Mouse (Mus musculus) adrenal gland, postnatal 25 days (tissue): ENCODE data around the gene Lrrc4. TPM values are rescaled to one million over a fixed set of nuclear protein-coding genes. Genes with fewer than 3 reads are reported as not detected.
A peak's percentile ranks its signal among the peaks of the same experiment; 100 is the strongest.

Experiments
- DNase-seq: peaks from one replicate; pipeline ENCODE4 v3.0.0; 2021; ENCODE audit warnings: mixed read lengths
- total RNA-seq: library from RNA; stranded (reverse); gene quantifications from 2 replicates; pipeline ENCODE4 v1.2.3, GENCODE M21; 2021

Gene Lrrc4
- total RNA-seq, 1 experiment from 2014 or later = 3.5 TPM

GRCm38 (mm10) chr6:28825894-28826293 lies 5.7 kb downstream of the Lrrc4 start:
- DNase-seq = no peak

GRCm38 (mm10) chr6:28823802-28824201 lies 7.7 kb downstream of the Lrrc4 start:
- peak; percentile 70 for DNase-seq

- no peak for DNase-seq
Measured at GRCm38 (mm10) chr6:28823375-28823774, 8.2 kb downstream of the Lrrc4 start.

DNA sequence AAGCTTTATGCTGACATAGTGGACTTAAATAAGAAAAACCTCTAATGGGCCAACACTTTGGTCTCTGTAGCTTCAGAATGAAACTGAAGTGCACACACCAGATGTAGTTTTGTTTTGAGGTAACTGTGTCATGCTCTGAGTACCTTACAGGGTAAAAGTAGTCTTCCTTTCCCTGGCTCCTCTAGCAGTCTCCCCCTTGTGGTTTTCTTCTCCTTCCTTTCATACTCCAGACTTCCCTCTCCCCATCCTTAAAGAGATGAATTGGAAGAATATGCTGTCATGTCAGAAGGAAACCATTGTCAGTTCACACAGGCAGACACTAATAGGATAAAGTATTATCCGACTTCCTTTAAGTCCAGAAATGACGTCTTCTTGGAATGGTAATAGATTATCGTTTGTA lies 9.3 kb downstream of the Lrrc4 start:
- DNase-seq = no peak

DNA sequence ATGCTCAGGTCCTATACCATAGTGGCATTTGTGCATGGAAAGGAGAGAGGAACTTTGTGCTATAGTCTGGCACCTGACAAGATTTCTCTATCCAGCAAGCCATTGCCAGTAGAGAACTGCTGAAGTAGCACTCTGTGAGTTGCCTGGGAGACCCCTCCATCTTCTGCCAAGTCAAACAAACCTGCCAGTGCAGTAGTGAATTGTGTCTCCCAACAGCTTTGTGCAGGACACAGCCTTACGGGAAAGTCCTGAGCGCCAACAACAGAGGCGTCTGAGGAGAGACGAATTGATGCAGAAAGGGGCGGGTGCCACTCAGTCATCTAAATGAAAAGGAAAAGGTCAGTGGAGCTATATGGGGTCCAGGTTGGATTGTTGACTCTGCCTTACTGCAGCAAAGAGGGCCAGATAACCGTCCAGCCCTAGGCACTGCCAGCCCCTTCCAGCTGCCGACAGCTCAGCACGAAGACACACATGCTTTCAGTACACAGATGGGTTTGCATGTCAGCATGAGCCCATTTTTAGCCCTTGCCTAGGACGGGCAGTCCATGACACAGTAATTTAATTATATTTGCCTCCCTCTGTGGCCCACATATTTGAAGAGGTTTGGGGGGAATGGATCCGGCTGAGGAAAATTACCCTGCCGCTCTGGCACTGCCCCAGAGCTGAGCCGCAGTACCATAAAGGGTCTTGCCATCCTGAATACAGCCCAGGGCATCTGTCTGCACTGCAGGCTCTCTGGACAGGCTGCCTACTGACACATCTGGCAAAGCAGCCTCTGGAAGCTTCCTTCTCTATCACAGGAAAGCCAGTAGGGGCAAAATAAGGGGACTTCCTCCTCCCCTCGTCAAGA lies 11.8 kb downstream of the Lrrc4 start:
- no peak for DNase-seq

- DNase-seq = no peak
Measured at GRCm38 (mm10) chr6:28817039-28817438, 14.5 kb downstream of the Lrrc4 start.

- DNase-seq = no peak
Measured at GRCm38 (mm10) chr6:28814895-28815294, 16.7 kb downstream of the Lrrc4 start.

DNA sequence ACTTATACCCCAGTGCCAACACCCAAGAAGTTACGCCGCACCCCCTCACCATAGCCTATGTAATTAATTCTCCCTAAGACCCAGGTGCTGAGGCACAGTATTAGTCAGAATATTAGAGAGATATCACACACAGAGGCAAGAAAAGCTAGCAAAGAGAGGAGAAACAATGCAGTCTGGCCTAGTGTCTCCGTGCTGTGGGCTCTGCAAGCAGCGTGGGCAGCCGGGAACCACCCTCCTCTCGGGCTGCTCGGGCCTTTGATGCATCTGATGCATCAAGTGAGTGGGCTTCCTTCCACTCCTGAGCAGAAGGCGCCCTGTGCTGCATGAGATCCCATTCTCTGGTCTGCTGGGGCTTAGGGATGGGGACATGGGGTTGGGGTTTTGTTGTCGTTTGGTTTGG lies 18.5 kb downstream of the Lrrc4 start:
- DNase-seq = no peak

DNA sequence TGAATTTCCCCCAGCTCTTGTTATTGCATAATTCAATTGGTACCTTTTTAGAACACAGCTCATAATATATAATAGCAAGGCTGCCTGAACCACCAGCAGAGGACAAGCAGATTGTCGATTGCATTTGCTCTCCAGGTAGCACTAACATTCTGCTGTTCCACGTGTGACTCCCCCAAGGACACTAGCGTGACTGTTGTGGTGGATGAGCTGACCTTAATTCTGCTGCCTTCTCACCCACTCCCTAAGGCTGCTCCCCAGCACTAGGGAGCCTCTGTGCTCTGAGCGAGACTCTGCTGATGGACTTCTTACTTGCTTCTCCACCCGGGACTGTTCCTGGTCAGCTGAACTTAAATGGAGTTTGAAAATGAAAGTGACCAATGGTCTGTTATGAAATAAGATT lies 26.8 kb downstream of the Lrrc4 start:
- DNase-seq = no peak

GRCm38 (mm10) chr6:28803678-28804279 lies 27.8 kb downstream of the Lrrc4 start:
- DNase-seq = no peak

- no peak for DNase-seq
Measured at GRCm38 (mm10) chr6:28800976-28801375, 30.6 kb downstream of the Lrrc4 start.

GRCm38 (mm10) chr6:28799818-28800217 lies 31.7 kb downstream of the Lrrc4 start:
- no peak for DNase-seq

- no peak for DNase-seq
Measured at GRCm38 (mm10) chr6:28795792-28796515, 35.6 kb downstream of the Lrrc4 start.

- DNase-seq = no peak
Measured at GRCm38 (mm10) chr6:28795380-28795779, 36.2 kb downstream of the Lrrc4 start.

GRCm38 (mm10) chr6:28791809-28792208 lies 39.7 kb downstream of the Lrrc4 start:
- DNase-seq = no peak

DNA sequence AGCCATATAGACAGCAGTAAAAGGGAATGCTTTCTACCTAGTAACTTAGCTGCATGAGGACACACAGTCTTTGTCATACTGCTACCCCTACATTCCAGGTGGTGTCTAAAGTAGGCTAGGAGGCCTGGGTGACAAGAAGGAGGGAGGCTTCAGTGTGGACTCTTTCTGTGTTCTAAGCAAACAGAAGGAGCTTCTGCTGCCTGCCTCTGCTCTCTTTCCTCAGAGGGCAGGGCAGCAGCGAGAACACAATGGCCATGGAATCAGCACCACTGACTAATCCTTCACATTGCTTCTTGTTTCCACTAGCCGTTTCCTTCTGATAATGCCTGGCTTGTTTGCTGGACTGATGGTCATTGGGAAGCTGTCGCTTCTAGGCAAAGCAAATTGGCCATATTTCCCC lies 40.4 kb downstream of the Lrrc4 start:
- DNase-seq = no peak

DNA sequence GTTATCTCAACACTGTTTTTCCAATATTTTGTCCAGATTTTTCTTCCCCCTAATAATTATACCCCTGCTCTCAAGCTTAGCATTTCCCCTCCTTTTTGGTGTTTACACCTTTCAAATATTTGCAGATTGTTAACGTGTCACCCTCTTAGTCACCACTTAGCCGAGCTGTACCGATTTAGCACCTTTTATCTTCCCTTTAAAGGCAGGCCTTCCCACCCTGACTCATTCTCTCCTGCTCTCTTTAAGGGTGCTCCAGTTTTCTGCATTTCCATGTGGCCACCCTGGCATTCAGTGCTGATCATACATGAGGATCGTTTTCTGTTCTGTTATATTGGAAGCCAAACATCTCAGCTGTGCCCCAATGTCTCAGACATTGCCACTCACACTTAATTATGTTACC lies 41.9 kb downstream of the Lrrc4 start:
- no peak for DNase-seq

- DNase-seq = peak; percentile 8
Measured at GRCm38 (mm10) chr6:28787133-28787532, 44.4 kb downstream of the Lrrc4 start.

GRCm38 (mm10) chr6:28785770-28786169 lies 45.8 kb downstream of the Lrrc4 start:
- no peak for DNase-seq

GRCm38 (mm10) chr6:28783953-28784352 lies 47.6 kb downstream of the Lrrc4 start:
- DNase-seq = no peak

GRCm38 (mm10) chr6:28783082-28783647 lies 48.4 kb downstream of the Lrrc4 start:
- no peak for DNase-seq

DNA sequence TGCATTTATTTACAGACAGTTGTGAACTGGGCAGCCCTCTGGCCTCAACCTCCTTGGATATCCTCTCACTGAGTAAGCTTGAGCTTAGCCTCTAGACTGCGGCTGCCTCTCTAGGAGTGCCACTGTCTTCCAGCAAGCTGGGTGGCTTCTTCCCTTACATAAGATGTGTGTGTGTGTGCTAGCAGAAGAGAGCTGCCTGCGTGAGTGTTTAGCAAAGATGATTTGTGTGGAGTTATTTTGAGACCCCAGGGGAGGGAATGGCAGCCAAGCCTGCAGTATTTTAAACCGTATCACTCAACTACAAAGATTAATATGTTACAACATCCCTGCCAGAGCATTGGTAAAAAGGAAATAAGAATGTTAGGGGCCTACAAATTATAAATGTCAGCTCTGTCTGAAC lies 49.9 kb downstream of the Lrrc4 start:
- DNase-seq = no peak

- DNase-seq = no peak
Measured at GRCm38 (mm10) chr6:28771331-28771730, 60.2 kb downstream of the Lrrc4 start.
